Mouse (Mus musculus): ENCODE results near the gene Cpd.

Cpd gene

DNA sequence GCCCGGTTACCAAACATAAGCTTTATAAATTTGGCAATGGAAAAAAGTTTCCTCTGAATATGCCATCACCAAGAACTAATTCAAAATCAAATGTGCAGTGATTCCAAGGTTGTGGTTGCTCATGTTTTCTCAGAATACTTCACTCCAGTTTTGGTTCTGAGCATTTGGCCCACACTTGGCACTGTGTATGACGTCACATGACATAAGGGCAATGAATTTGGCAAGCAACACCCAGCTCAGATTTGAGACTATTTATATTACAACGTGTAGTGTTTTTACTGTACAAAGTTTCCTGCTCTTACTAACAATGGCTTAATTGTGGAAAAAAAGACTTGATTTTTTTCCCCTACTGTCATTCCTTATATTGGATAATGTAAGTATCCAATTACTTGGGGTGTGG, 73.0 kb downstream of the Cpd start:
- DNase-seq = no peak

DNA sequence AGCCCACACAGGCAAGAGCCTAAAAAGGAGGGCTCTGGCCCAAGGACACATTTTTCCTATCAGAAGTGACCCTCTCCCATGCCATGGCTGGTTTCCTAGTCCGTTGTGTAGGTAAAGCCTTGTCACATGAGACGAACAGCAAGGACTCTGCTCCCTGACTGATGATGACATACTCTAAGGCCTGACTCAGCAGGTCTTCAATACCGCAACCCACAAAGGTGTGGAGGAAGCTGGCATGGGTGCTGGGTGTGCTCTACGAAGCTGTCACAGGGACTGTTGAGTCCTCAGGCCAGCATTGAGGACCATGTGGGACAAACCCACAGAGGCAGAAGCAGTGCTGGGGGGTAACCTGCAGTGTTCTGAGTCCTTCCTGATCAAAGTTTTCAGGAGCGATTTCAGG, 76.3 kb downstream of the Cpd start:
- no peak for DNase-seq

DNA sequence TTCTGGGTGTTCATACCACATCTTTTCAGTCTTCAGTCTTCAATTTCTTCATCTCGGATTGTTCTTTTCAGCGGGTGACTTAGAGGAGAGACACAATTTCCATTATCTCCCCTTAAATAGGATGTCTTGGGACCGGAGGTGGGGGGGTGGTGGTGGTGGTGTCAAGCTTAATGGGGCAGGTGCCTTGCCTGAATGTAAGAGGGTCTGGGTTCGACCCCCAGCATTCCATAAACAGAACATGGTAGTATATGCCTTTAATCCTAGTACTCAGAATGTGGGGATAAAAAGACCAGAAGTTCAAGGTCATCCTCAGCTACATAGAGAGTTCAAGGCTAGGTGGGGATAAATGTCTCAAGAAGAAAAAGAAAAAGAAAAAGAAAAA, 83.1 kb downstream of the Cpd start:
- DNase-seq = no peak

DNA sequence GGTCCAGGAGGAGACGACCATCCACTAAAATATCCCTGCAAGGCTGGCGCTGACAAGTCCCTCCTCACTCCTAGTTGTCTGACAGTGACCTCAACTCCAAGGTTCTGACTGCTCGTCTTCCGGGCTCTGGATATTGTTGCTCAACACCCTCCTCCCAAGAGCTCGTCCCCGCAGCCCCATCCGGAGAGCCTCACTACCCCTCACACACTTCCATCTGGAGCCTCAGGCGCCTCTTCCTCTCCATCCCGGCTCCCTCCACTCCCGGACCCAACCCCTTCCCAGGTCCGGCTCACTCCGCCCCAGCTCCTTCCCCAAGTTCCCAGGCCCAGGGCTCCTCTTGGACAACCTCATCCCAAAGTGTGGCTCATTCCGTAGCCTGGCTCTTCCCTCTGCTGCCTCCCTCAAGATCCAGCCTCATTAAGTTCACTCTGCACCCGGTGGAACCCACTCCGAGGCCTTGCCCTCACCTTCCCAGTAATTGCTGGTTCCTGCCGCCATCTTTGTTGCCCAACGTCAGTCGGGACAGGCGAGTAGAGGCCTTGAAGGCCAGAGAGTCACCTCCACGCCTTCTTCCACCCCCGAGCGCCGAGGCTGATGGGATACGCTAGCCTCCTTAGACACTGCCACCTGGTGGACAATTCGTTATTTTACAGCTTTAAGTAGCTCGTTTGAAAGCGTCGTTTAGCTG, 83.6 kb downstream of the Cpd start, which contains the start of gene Gosr1:
Gene Gosr1, minus strand, starts transcription at position 527 of the 688 bp plus-strand sequence.
- peak; percentile 92 to 94 for DNase-seq

DNA sequence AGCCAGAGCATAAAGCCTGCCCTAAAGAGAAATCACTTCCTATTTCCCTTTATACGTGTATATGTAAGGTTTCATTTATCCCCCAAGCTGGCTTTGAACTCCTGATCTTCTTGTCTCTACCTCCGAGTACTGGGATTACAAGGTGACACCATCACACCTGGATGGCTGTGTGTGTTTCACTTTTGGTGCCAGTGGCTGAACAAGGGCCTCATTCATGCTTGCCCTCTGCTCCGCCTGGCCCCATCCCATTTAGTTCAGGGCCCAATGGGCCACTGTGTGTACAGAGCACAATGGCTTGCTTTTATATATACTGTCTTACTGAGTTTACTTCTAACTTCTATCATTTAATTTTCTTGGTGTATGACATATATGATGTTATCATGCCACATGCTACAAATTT, 94.5 kb downstream of the Cpd start:
- DNase-seq = no peak

DNA sequence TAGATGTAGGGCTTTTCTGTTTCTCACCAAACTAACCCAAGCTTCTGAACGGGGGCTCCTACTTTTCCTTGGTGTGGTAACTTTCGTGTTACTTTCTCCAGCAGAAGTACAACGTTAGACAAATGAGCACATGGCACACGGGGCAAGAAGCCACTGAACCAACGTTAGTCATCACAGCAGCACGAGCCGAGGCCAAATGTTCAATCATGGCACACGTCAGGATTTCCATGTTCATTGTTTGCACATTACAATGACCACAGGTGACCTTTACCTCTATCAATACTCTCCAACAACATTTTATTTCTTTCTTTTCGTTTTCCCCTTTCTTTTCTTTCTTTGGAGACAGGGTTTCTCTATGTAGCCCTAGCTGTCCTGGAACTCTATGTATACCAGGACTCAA, 98.0 kb downstream of the Cpd start:
- DNase-seq = no peak

DNA sequence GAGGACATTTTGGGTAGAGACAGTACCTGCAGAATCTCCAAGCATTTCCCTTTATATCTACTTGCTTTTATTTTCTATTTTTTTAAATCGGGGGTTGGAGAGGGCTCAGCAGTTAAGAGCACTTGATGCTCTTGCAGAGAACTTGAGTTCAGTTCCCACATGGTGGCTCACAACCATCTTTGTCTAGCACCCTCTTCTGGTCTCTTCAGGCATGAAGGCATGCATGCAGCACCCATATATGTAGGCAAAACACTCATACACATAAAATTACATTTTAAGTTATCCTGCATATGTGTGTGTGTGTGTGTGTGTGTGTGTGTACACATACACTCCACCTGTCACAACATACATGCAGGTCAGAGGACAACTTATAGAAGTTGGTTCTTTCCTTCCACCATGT, 100.9 kb downstream of the Cpd start:
- no peak for DNase-seq

DNA sequence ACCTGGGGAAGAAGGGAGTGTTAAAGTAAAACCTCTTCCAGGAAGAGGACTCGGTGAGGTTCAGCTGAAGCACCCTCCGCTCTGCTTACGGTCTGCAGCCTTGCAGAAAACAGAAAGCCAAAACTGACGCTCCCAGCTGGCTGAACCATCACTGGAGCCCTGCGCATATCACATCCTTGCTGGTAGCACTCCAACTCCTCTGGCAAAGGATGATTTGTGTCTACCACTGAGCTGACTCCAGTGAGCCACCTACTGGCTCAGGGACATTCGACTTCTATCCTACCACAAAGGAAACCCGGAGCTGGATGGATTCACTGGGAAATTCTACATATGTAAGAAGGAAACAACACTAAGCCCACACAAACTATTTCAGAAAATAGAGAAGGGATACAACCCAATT, 102.3 kb downstream of the Cpd start:
- DNase-seq = peak; percentile 38 to 50

DNA sequence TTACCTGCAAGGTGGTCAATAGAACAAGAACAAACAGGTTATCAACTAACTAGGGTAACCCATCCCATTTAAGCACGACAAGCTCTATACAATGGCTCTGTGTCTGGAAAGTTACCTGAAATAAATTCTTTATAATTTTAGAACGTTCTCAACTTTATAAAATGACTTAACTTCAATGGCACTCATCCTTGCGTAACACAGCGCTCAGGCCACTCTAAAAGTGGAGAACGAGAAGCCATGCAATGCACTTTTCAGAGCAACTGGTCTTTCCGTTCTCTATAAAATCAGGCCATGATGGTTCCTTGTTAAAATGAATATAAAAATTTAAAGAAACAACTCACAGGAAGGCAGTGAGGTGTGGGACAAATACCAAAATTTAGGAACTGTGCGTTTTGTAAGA, 104.3 kb downstream of the Cpd start:
- no peak for DNase-seq

DNA sequence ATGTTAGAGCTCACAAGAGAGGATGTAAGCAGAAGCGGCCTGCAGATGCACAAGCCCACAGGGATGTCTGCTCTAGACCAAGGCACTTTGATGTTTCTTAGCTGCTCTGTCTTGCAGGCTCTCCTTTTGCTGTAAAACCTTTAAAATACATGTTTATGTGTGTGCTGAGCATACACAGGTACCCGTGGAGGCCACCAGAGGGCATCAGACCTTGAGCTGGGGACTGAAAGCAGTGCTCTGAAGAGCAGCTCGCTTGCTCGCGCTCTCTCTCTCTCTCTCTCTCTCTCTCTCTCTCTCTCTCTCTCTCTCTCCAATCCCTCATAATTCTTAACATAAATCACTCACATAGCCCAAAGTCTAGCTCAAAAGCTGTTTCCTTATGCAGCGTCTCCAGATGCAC, 107.7 kb downstream of the Cpd start:
- DNase-seq = peak; percentile 7 to 67

DNA sequence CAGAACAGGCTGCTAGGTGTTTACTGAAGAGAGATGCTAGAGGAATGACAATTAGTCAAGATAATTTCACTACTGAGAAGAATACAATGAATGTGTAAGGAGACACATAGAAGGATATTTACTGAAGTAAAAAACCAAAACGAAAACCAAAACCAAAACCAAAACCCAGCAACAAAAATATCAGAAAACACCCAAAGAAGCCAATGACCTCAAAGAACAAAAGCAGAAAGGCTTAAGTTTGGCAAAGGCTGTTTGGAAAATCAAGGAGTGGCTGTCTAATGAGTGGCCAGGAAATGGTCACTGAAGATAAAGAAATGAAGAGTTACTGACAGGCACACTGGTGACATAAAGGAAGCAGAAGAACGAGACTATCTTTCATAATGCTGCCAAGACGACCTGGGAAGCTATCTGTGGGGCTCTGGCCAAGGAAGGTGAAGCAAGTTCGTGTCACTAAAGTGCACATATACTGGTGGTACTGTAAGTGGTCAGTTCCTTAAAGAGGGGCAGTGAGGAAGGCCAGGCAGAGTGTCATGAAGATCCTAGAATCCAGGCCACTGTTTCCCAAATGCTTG, 111.0 kb downstream of the Cpd start:
- peak in 1 of 2 experiments; percentile 29 for DNase-seq

DNA sequence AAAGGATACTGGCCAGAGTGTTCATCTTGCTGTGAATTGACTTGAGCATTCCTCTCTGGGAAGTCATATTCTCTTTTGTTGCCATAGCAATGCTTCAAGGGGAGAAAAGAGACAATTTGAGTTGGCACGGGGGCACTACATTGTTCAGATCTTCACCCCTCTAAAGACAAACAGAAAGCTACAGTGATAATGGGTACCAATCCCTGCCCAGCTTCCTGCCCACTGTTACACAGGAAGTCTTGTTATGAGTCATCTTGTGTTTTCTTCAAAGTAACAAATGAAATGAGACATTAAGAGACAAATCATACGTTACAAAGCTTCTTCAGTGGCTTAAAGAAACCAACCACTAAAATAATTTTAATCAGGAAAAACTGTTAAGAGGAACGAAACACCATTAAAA, 112.3 kb downstream of the Cpd start:
- no peak for DNase-seq

DNA sequence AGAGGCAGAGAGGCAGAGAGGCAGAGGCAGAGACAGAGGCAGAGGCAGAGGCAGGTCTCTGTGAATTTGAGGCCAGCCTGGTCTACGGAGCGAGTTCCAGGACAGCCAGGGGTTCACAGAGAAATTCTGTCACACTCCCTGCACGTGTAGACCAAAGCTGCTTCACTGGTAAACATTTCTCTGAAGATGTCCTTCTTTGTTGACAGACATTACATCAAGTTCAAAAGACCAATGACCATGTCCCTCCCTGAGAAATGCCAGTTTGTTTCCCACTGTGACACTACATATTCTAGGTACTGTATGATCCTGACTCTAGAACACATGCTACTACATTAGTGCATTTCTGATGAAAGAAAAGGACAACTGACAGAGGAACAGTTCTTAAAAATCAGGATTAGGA, 116.2 kb downstream of the Cpd start:
- no peak for DNase-seq

All from kidney, postnatal 36 days (tissue).